Mouse (Mus musculus) layer of hippocampus, adult 2 months (tissue): ENCODE results near the gene Olfm2. TPM values are rescaled to one million over a fixed set of nuclear protein-coding genes. Genes with fewer than 3 reads are reported as not detected.
"Not testable (repeated sequence)": the region's sequence is repeated elsewhere in the genome, so short reads cannot be mapped to it uniquely, and the experiment has no call there.

Source experiments
- DNase-seq, 2 experiments: peaks; one replicate each; pipeline ENCODE4 v3.0.0; 2022; ENCODE audit warnings: low spot score in 2 of 2
- H3K27ac ChIP-seq: fragments of 200-600 bp; 2 replicates; pipeline ENCODE4 v1.8.1; 2022
- H3K4me3 ChIP-seq: fragments of 200-600 bp; 2 replicates; pipeline ENCODE4 v1.8.1; 2022; ENCODE audit warnings: mild to moderate bottlenecking
- CTCF ChIP-seq: fragments of 200-600 bp; conservative IDR thresholded peaks from 2 replicates; pipeline ENCODE4 v1.8.1; 2022; ENCODE audit warnings: antibody characterized with exemption, mild to moderate bottlenecking, moderate library complexity
- total RNA-seq, 2 experiments: library from RNA; stranded (reverse); gene quantifications; 2 replicates each; pipeline ENCODE4 v1.2.3; 2021

Olfm2 gene
- total RNA-seq, 2 experiments from 2014 or later: 31.6 to 37.6 TPM

- Histone ChIP-seq H3K27ac (no peak overlapping the region), H3K4me3 (no peak overlapping the region)
- no peak for DNase-seq
- TF ChIP-seq CTCF: no peak
These were observed 35.7 kb downstream of the Olfm2 start for GRCm38 (mm10) chr9:20710471-20710870.

GRCm38 (mm10) chr9:20705981-20706380 lies 40.2 kb downstream of the Olfm2 start:
- Histone ChIP-seq H3K27ac (no peak overlapping the region), H3K4me3 (no peak overlapping the region)
- peak; percentile 55 for TF ChIP-seq CTCF
- DNase-seq: no peak

- H3K27ac ChIP-seq: no peak overlapping the region
- no peak overlapping the region for H3K4me3 ChIP-seq
- no peak for TF ChIP-seq CTCF
- no peak for DNase-seq
These were observed 40.7 kb downstream of the Olfm2 start for GRCm38 (mm10) chr9:20705420-20705819.

DNA sequence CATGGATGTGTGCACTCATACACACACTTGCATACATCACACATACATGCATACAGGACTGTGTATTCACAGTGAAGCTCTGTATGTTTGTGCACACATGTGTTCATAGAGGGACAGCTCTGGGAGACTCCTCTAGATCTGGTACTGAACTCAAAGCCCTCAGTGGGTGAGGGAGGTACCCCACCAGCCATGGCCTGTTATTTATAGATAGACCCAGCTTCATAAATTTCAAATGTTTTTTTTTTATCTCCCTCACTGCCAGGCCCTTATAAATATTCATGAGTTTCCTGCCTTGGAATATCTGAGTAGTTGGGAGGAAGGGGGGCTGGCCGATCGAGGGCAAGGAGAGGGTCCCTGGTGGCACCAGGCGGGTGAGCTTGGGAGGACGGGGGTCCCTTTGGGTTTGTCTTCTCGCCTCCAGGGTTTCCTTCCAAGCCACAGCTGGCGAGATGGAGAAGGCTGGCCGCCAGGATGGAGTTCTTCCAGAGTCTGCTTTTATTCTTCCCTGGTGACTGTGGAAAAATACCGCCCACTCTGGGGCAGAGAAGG lies 42.2 kb downstream of the Olfm2 start:
- no peak for DNase-seq
- no peak overlapping the region for H3K4me3 ChIP-seq
- TF ChIP-seq CTCF: no peak
- peak overlapping the region; percentile 47; the same call in 1 of the 2 replicates for H3K27ac ChIP-seq

DNA sequence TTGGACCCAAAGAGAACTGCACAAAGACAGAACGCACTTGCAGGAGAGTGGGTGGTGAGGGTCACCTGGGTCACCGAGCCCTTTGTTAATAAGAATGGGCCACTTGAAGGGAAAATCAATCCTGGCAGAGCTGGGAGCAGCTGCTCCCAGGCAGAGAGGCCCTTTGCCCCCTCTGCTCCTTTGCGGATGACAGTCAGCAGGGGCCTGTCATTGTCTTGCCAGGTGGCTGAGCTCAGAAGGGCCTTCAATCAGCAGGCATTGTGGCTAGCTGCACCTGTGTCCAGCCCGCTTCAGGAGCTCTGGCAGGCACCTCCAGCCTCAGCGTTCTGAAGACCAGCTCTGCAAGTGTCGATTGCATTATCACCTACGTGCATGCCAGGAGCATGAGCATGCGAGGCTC lies 48.7 kb downstream of the Olfm2 start:
- H3K4me3 ChIP-seq: no peak overlapping the region
- TF ChIP-seq CTCF: no peak
- no peak overlapping the region for H3K27ac ChIP-seq
- no peak for DNase-seq

DNA sequence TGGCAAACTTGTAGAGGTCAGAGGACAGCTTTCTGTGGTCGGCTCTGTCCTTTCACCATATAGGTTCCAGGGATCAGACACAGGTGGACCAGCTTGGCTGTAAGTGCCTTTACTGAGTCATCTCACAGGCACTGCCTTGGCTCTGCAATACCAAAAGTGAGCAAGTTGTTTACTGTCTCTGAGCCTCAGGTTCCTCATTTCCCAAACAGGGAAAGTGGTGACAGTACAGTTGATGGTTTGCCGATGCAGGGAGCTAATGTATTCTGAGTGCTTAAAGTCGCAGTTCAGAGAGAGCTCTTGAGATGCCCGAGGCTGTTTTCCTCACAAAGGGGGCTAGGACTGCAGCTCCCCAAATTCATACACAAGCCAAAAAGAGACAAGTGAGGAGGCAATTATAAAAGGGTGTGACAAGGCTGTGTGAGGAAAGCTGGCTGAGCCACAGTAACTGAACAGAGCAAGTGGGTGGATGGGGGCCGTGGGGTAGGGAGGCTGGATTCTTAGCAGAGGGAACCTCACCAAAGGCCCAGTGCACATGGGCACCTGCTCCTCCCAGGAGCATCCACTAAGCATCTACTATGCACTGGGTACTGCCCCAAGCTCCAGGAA lies 49.9 kb downstream of the Olfm2 start:
- no peak for TF ChIP-seq CTCF
- H3K27ac ChIP-seq: no peak overlapping the region
- no peak for DNase-seq
- H3K4me3 ChIP-seq: no peak overlapping the region

DNA sequence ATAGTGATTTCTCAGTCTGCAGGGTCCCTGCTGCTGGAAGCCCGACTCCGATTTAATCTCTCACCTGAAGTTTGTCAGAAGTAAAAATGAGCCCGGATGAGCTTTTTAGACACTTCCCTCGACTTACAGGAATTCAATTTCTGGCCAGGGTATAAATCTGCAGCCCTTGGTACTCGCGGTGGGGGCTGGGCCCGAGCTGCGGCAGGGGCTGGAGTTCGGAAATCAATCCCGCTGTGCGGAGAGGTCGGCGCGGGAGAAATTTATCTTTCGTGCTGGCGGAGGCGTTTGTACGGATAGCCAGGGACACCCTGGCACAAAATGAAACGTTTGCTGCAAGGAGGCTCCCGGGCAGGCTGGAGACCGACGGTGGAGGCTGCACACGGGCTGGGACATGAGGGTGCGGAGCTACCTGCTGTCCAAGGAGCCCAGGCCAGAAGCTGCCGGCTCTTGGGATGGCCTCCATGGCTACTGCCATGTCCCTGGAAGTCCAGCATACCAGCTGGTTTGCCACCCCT lies 51.4 kb downstream of the Olfm2 start:
- DNase-seq: no peak
- no peak for TF ChIP-seq CTCF
- H3K4me3 ChIP-seq: peak overlapping the region; percentile 46
- H3K27ac ChIP-seq: peak overlapping the region; percentile 25; the same call in 1 of the 2 replicates

- Histone ChIP-seq H3K4me3 (no peak overlapping the region), H3K27ac (no peak overlapping the region)
- TF ChIP-seq CTCF: no peak
- no peak for DNase-seq
These were observed 53.3 kb downstream of the Olfm2 start for GRCm38 (mm10) chr9:20692863-20693262.

DNA sequence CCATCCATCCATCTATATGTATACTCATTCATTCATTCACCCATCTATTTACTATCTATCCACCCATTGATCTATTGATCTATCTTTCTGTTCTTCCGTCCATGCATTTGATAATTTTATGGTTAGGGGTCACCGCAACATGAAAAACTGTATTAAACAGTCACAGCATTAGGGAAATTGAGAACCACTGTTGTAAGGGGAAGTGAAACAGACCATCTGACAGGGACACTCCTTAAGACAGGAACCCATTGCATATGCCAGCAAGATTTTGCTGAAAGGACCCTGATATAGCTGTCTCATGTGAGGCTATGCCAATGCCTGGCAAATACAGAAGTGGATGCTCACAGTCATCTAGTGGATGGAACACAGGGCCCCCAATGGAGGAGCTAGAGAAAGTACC lies 55.7 kb downstream of the Olfm2 start:
- not testable (repeated sequence) for H3K4me3 ChIP-seq, DNase-seq, H3K27ac ChIP-seq

DNA sequence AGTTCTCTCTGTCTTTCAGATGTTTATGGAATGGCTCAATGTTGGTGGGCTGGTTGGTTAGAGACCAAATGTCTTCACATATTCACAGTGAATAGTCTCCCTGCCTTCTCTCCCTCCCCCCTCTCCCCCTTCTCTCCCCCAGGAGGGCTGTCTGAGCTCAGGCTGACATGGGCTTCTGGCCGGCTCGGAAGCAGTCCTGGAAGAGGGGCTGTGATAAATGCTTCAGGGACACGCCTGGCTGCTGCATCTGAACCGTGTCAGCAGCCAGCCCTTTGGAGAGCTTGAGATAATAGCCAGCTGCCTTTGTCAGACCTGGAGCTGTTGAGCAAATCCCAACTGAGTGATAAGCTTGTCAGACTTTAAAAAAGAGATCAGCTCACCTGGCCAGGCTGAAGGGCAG lies 56.2 kb downstream of the Olfm2 start:
- Histone ChIP-seq H3K27ac (no peak overlapping the region), H3K4me3 (no peak overlapping the region)
- TF ChIP-seq CTCF: no peak
- no peak for DNase-seq

GRCm38 (mm10) chr9:20689403-20689802 lies 56.7 kb downstream of the Olfm2 start:
- no peak for TF ChIP-seq CTCF
- Histone ChIP-seq H3K4me3 (no peak overlapping the region), H3K27ac (no peak overlapping the region)
- no peak for DNase-seq

DNA sequence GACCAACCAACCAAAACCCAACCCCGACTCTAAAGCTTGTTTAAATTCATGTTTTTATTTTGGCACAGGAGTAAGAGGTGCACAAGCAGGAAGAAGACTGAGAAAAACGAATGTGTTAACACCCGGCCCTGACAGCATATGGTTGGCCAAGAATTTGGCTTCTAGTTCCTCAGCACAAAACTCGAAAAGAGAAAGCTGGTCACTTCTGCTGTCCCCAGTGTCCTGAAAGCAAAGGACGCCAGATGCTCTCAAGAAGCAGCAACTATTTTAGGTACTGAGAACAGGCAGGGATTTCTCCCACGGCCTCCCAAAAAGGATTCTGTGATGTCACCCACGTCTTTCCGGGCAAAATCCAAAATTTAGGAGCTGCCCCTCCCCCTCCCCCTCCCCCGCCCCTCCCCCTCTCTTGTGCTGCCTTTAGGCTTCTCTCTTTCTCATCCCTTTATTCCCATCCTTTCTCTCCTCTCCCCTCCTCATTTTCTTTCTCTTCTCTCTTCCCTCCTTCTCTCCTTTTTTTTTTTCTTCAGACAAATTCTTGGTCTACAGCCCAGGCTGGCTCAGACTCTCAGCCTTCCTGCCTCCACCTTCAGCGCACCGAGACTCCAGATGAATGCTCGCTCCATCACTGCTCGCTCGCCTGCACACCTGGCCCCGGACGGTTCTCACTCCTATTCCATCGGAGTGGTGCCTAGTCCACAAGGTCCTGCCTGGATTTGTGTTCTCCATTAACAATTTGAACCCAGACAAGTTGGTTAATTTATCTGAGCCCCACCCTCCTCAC lies 60.9 kb downstream of the Olfm2 start:
- no peak for TF ChIP-seq CTCF
- no peak for DNase-seq
- Histone ChIP-seq H3K4me3 (no peak overlapping the region), H3K27ac (peak overlapping the region; percentile 64)

GRCm38 (mm10) chr9:20682389-20682722 lies 63.8 kb downstream of the Olfm2 start:
- no peak overlapping the region for H3K4me3 ChIP-seq
- no peak for DNase-seq
- peak overlapping the region; percentile 43; the same call in 1 of the 2 replicates for H3K27ac ChIP-seq
- TF ChIP-seq CTCF: no peak
